Mouse (Mus musculus) frontal cortex, postnatal 10 days (tissue): Measurements from ENCODE around the gene Acox3.
A peak's percentile ranks its signal among the peaks of the same experiment; 100 is the strongest.
"Not testable (repeated sequence)": the region's sequence is repeated elsewhere in the genome, so short reads cannot be mapped to it uniquely, and the experiment has no call there.

ENCODE experiments used
- DNase-seq, 2 experiments: peaks; one replicate each; pipeline ENCODE4 v3.0.0; 2022; ENCODE audit warnings: low spot score in 2 of 2, mixed read lengths in 1 of 2

Acox3 gene

DNA sequence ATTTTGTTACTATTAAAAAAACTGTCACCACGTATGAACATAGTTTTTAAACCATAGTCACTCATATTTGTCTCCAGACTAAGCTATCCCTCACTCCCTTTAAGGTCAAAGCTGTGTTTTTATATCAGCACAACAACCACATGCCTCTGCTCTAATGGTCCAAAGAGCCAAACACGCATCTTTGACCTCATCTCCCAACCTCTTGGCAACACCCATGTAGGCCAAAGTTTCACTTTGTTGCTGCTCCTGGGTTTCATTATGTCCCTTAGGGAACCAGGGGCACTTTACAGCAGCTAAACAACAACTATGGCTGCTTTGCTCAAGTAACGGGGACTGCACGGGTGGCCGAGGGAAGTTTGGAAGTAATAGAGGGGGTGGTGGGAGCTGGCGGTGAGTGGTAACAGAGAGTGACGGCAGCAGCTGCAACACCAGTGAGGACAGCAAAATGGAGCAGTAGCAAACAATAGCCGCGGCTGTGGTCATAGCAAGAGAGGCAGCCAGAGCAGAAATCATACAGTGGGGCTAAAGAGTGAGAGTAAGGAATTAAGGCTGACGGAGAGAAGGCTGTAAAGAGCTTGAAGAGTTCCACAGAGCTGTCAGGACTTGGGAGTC, 6.3 kb upstream of the Acox3 start:
- no peak for DNase-seq

DNA sequence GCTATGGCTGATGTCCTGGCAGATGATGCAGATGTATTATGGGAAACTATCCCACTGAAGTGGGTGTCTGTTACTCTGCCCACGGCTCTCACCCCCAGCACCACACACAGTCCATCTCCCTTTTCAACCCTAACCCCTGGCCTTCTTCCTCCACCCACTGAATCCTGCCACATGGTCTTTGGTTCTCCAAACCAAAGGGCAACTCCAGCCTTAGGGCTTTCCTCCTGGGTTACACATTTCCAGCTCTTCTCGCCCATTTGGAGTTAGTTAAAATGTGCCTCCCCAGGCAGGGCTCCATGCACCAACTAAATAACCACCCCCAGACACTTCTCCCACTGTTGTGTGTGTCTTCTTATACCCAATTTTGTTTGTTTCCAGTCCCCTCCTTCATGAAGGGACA, 4.4 kb upstream of the Acox3 start:
- no peak for DNase-seq

DNA sequence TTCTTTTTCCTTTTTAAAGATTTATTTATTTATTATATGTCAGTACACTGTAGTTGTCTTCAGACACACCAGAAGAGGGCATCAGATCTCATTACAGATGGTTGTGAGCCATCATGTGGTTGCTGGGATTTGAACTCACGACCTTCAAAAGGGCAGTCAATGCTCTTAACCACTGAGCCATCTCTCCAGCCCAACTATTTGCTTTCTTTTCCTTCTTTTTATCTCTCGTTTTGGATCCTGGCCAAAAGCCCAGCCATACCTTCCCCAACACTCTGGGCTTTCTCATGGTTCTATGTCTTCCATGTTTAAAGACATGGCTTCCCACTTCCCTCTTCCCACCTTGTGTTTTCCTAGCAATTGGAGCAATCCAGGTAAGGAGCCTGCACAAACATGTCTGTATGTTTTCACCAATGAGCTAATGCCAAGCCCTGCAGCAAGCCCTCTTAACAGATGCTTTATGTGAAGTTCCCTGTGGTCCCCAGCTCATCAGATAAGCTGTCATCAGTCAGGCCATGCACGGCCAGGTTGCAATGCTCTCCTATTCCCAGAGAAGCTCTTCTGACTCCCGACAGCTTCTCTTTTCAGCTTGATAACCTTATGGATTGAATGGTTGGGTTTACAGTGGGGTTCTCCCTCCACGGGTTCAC, 3.5 kb upstream of the Acox3 start:
- no peak for DNase-seq

DNA sequence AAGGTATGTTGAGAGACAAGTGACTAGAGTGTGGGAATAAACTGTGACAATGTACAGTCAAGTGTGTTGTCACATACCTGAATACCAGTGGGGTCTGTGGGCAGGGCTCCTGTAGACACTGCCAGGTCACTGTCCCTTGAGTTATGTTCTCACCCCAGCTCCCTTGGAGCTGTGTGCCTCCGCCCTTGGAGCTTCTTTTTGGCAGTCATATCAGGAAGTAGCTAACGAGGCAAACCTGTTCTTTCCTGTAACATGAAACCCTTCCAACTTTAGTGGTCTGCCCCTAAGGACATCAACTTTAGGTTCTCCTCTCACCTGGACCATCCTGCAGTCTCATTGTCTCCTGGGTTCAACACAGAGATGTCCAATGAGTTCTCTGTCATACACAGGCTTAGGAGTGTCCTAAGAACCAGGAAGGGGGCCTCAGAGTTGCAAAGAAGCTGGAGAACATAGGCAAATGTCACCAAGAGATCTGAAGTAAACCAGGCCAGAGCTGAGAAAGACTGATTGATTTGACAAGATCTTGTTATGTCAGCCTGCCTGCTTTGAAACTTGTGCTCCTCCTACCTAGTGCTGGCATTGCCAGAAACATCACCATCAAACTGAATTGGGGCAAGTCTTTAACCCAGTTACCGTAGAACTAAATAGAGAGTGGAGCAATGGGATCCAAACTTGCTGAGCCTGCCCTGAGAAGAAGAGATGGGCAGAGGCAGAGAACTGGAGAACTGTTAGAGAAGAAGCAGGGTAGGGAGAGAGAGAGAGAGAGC, 2.5 kb upstream of the Acox3 start:
- DNase-seq: no peak

DNA sequence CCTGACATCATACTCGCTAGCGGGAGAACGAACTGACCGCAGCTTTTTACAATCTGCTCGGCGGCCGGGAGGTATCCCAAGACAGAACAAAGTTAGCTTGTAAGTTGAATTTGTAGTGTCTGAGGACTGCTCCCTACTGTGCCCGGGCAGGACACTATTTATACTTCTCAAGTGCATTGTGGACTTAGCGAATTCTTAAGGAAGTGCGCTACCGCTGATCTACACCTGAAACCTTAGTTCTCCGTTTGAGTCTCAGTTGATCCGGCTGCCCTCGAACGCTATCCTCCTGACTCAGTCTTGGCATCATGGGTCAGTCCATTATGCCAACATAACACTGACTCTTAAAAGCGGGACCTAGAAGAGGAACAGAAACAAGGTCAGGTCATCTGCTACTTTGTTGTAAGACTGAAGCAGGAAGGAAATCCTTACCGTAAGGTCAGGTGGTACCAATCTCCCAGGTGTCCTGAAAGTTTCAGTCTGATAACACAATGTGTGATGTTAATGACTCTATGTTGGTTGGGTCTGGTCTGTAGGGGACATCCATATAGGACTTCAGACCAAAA, 462 bp downstream of the Acox3 start:
- no peak for DNase-seq

DNA sequence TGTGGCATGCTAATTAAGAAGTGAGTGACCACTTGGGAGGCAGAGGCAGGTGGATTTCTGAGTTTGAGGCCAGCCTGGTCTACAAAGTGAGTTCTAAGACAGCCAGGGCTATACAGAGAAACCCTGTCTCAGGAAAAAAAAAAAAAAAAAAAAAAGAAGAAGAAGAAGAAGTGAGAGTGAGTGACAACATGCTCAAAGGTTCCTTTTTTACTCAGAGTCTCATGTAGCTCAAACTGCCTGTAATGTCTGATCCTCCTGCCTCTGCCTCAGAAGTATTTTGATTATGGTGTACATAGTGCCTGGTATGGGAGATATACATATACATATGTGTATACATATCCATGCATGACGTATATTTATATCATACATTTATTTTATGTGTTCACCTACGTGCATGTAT, 1.4 kb downstream of the Acox3 start:
- not testable (repeated sequence) for DNase-seq

DNA sequence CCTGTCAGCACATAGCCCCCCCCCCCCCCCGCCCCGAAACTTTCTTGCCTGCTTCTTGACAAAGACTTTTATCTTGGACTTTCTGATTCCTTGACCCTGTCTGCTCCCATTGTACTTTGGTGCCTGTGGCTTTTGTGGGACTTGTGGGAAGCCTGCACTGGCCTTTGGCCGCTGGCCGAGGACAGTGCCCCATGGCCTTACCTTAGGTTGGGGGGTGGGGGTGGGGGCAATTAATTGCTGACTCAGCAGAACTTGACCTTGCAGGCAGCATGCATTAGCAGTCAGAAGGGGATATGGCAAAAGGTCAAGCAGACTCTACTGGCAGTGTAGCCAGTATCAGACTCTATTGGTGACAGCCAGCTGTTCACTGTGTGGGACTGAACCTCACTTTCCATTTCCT, 8.7 kb downstream of the Acox3 start:
- DNase-seq: no peak

DNA sequence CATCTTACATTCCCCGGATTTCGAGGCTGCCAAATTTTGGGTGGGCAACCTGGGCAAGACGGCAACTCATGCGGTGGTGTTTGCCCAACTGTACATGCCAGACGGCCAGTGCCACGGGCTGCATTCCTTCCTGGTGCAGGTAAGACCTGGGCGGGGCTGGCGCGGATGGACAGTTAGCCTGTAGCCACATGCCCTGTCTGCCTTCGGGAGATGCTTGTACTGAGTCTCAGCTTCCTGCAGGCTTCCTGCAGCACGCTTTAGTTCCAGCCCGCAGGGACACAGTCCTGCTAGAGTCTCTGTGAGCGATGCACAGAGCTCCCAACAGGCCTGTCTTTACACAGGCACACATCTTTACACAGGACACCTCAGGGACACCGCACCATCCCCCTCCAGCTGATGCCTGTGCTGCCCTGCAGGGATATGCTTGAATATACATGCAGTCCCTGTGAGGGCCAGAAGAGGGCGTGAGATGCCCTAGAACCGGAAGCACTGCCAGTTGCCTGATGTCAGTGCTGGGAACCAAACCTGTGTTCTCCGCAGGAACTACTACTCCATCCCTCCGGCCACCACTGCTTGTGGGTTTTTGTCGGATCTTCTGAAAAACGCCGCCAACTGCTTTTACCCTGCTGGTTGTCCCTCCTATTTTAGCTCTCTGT, 9.4 kb downstream of the Acox3 start:
- no peak for DNase-seq

DNA sequence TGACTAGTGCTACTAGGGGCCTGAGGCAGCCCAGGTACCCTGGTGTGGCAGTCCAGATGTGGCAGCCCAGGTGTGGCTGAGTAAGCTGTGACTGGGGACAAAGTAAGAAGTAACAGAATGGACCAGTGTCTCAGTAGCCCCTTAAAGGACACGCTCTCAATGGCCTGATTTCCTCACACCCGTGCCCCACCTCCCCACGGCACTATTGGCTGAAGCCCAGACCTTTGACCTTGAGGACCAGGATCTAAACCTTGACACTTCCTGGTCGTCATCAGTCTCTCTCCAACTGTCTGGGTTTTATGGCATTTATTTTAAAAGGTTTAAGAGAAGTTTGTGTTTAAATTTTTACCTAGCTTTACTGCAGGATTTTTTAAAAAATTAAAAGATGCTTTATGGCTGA, 10.0 kb downstream of the Acox3 start:
- no peak for DNase-seq

DNA sequence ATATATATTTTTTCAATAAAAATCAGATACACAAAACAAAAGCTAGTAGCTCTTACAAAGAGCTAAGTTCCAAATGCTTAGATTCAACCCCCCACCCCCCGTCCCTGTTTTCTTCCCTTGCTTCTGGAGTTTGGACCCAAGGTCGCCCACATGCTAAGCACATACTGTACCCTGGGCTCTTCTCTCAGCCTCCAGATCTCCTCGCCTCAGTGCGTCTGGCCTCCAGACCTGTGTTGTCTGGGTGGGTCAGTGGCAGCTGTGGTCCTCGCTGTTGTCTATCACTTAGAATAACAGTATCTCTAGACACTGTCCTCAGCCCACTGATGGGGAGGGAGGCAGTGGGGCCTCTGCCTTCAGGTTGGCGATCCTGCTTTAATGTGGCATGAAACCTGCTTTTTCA, 10.4 kb downstream of the Acox3 start:
- DNase-seq: no peak

DNA sequence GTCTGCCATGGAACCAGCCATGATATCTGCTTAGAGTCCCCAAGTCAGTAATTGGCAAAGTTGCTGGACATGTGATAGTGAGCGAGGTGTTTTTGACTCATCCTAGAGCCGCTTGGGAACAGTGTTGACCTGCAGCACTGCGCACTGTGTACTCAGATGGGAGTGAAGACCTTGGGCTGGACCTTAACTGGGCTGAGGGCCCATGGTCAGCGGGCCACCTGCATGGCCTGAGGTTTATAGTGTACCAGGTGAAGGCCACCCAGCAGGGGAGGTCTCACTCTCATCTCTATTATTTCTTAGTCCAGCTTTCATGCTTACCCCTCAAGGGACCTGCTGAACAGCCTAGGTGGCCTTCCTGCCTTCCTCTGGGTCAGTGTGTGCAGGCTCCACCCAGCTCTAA, 11.9 kb downstream of the Acox3 start:
- DNase-seq: no peak

DNA sequence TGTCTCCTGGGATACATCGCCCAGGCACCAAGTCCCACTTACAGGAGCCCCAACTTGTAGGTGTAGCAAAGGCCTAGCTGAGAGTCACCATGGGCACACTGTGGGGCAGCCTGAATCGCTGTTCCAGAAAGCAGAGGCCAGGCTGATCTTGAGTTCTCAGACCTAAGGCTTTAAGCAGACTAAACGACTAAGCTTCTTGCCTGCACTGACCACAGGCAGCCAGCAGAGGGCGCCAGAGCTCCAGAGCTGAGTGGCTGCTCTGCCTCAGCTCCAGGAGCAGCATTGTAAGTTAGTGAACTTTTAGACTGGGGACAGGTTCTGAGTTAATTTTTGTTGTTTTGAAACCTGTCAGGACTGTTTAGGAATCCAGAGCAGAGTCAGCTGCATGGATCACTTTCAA, 12.9 kb downstream of the Acox3 start:
- DNase-seq: peak in 1 of 2 experiments; percentile 69

DNA sequence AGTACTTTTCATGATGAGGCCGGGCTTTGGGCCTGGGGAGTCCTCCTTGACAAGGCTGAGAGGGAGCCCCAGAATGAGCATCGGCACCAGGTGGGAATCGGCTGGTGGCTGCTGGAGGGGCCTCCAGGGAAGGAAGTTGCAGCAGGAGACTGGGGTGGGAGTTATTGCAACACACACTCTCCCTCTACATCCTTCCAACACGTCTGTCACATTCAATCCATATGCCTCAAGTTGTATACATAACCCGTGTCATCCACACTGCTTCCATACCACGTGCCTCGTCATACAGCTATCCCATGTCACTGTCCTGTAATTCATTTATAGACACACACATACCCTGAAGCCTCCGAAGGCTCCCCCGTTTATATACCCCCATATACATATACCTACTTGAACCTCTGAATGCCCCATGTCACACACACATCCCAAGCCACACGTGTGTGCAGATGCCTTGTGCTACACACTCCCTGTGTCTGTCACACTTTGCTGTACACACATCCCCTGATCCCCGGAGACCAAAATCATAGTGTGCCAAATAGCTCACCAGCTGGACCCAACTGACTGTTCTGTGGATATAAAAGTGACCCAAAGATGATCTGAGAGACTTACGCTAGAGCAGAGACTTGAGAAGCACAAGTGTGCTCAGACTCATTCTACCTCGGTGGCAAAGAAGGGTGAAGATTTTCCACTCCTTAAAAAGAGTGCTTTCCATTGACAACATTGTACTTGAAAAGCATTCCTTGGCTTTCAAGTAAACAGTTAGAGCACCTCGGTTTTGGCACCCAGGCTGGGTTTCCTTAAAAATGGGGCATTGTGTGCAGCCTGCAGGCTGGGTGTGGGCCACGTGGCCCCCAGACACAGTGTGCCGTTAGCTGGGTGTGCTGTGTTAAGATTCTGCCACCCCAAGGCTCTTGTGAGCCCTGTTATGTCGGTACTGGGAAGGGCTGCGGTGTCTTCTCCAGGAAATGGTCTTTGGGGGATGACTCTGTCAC, 13.6 kb downstream of the Acox3 start:
- no peak for DNase-seq

DNA sequence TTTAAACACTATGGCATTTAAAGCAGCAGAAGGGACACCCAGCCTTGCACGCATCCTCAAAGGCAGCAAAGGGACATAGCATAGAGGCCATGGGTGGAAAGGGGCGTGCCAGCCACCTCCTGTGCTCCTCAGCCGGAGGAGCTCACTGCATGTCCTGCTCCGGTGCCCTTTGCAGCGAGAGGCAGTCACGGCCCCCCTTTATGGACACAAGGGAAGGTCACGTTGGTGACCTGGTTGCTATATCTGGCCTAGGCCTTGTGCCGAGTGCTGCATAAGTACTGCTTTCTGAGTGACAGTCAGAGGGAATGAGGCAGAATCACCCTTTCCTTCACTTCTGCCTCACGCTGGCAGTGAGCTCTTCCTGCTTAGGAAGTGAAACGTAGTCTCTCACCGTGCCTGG, 17.4 kb downstream of the Acox3 start:
- no peak for DNase-seq

DNA sequence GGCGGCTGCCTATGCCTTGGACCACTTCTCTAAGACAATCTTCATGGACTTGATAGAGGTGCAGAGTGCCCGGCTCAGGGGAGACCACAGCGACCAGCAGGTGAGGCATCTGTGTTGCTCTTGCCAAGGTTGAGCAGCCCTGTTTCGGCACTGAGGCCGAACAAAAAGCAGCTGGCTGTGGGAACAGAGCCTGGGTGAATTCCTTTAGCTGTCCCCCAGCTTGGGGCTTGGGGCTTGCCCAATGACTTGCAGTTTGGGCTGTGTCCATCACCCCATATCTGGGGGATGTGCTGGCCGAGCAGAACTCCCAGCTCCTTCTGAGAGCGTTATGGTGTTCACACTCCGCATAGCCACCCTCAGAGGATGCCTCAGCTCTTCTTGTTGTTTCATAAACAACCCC, 18.7 kb downstream of the Acox3 start:
- DNase-seq: no peak

DNA sequence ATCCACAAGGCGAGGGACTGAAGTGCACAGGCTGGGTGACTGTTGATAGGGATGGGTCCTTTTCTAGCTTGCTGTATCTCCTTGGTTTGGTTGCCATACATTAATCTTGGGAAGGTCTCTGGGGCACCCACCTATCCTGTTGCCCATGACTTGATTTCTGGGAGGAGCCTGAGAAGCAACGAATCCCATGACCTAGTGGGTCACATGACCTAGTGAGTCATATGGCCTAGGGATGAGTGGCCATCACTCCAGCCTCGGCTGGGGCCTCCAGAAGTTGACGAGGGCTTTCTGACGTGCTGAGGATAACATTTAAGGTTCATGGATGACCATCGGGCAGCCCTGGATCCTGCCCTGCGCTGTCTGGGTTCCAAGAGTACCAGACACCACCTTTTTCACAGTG, 22.5 kb downstream of the Acox3 start:
- no peak for DNase-seq

DNA sequence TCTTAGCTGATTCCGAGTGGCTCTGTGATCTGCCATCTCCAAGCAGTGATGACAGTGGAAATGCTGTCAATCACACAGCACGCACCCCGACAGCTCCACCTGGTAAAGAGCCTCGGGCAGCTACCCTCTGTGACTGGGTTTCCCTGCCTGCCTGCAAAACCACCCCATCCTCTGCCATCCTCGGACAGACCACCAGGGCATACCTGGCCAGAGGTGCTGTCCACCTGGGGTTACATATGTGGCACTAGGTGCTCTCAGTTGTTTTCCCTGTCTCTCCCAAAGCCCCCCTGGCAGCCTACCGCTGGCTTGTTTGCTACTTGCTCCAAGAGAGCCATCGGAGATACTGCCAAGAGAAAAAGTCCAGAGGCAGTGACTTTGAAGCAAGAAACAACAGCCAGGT, 24.0 kb downstream of the Acox3 start:
- DNase-seq: no peak

DNA sequence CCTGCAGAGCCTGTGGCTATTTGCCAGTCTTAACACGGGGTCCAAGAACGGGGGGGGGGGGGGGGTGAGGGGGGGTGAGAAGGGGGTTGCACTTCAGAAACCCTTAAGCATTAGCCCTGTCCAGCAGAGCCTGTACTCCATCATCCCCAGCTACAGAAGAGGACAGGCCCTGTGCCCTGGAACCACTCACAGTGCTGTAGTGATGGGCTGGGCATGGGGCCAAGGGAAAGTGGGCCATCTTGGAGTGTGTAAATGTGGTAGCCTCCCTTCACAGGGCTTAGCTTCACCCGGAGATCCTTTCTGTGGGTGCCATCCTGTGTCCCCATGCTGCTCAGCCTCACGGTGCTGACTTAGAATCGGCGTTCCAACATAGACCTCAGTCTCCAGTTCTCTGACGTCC, 24.9 kb downstream of the Acox3 start:
- peak in 1 of 2 experiments; percentile 19 for DNase-seq

DNA sequence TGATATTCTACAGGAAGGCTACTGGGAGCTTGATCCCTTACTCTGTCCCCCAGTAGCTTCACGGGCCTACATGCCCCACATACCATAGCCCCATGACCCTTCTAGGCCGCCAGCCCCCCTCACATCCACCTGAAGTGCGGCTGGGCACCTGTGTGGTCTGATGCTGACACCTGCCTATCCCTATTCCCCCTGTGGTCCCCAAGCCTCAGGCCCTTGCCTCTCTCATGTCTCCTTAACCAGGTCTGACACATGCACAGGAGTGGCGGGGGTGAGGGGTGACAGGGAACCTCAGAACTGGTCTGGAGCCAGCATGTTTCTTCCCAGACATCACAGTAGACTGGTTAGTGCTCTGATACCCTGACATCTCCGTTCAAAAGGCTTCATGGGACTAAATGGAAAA, 25.7 kb downstream of the Acox3 start:
- DNase-seq: no peak

DNA sequence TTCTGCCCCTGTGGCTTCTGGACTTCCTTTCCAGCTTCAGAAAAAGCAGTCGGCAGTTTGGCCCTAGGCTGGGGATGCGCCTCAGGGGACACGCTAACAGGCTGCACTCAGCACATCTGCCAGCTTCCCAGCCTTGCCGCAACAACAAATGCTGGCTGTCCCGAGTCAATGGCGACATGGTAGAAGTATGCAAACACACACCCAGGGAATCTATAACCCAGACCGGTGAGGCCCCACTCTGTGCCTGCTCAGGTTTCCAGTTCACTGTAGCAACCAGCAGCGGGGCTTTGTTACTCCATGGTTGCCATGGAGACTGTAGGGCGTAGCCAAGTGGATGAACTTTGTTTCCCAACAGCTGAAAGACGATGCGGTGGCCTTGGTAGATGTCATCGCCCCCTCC, 26.5 kb downstream of the Acox3 start:
- peak in 1 of 2 experiments; percentile 14 for DNase-seq

DNA sequence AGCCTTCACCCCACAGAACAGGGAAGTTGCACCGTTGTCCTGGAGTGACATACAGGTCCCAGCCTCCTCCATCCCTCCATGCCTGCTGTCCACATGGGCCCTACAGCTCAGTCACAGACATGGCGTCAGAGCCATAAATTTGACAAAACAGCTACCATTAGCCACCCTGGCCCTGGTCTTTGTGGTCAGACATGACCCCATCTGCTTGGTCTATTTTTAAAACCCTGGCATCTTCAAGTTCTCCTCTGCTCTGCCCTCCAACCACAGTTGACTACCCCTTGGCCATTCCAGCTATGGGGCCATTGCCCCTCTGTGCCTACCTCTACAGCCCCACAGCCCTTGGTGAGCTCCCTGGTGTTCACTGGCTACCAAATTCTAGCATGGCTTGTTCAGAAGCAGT, 27.1 kb downstream of the Acox3 start:
- no peak for DNase-seq
